Mouse (Mus musculus) brain, embryonic 14.5 days (tissue): ENCODE results near the gene Naa16.

ENCODE experiments used
- CTCF ChIP-seq: fragments of 200-500 bp; IDR thresholded peaks from 2 replicates; pipeline ENCODE4 v1.5.1; 2012; ENCODE audit warnings: inconsistent platforms, mild to moderate bottlenecking, moderate library complexity, borderline replicate concordance; ENCODE audit not compliant: insufficient read depth, insufficient read length; ENCODE audit errors: extremely low read depth
- POLR2A ChIP-seq: fragments of 200-500 bp; IDR thresholded peaks from 2 replicates; pipeline ENCODE4 v1.6.1; 2012; ENCODE audit warnings: mild to moderate bottlenecking, inconsistent platforms, borderline replicate concordance; ENCODE audit not compliant: poor library complexity, insufficient read depth, insufficient read length, severe bottlenecking; ENCODE audit errors: extremely low read depth

- TF ChIP-seq POLR2A (no peak), CTCF (no peak)
Observed at GRCm38 (mm10) chr14:79296836-79297235, 93.7 kb downstream of the Naa16 start.
